Mouse (Mus musculus) forebrain, embryonic 12.5 days (tissue): ENCODE data around the gene Foxp1. TPM values are rescaled to one million over a fixed set of nuclear protein-coding genes. Genes with fewer than 3 reads are reported as not detected.

ENCODE experiments used
- ATAC-seq: fragments of 200-750 bp; cut with Nextera tagmentation; 2 replicates; pipeline ENCODE4 v1.8.0; 2017; ENCODE audit warnings: moderate TSS enrichment; ENCODE audit not compliant: low FRiP score
- H3K27ac ChIP-seq: fragments of 300-500 bp; sonication (generic); 2 replicates; pipeline ENCODE4 v1.5.1; 2016; ENCODE audit warnings: mild to moderate bottlenecking
- H3K27me3 ChIP-seq: fragments of 300-500 bp; sonication (generic); 2 replicates; pipeline ENCODE4 v1.6.1; 2016; ENCODE audit warnings: mild to moderate bottlenecking
- H3K36me3 ChIP-seq: fragments of 300-500 bp; sonication (generic); replicated peaks from 2 replicates; pipeline ENCODE4 v1.6.1; 2016; ENCODE audit warnings: mild to moderate bottlenecking
- H3K4me1 ChIP-seq: fragments of 300-500 bp; sonication (generic); 2 replicates; pipeline ENCODE4 v1.6.1; 2016
- H3K4me2 ChIP-seq: fragments of 300-500 bp; sonication (generic); 2 replicates; pipeline ENCODE4 v1.6.1; 2016; ENCODE audit warnings: mild to moderate bottlenecking, moderate library complexity
- H3K4me3 ChIP-seq: fragments of 300-500 bp; sonication (generic); replicated peaks from 2 replicates; pipeline ENCODE4 v1.5.1; 2016; ENCODE audit warnings: mild to moderate bottlenecking
- H3K9ac ChIP-seq: fragments of 300-500 bp; sonication (generic); 2 replicates; pipeline ENCODE4 v1.6.1; 2016; ENCODE audit warnings: mild to moderate bottlenecking
- H3K9me3 ChIP-seq: fragments of 300-500 bp; sonication (generic); 2 replicates; pipeline ENCODE4 v1.6.1; 2016
- WGBS: fragments of 180-500 bp; shearing (Covaris S2); methylation state at CpG from one replicate; pipeline ENCODE4 v1.1.7; 2016; 5-methylcytosine and 5-hydroxymethylcytosine counted together
- polyA plus RNA-seq: library from polyadenylated mRNA; unstranded; fragments of >200 nt; fragmentation: Nextera tagmentation; extraction: Ambion mirVana; gene quantifications from 2 replicates; pipeline ENCODE4 v1.2.1, GENCODE M21; 2016

Gene Foxp1
- polyA plus RNA-seq, 1 experiment from 2014 or later = 77.3 TPM

GRCm38 (mm10) chr6:99300235-99300634, 222.3 kb downstream of the Foxp1 start:
- WGBS = 93% methylated on average over 6 of the region's 6 CpGs
- Histone ChIP-seq H3K4me2 (no peak overlapping the region), H3K9ac (no peak overlapping the region)

GRCm38 (mm10) chr6:99299196-99299595, 223.3 kb downstream of the Foxp1 start:
- H3K36me3 ChIP-seq = no peaks in the 10 kb centered on the region
- 73% methylated on average over 14 of the region's 14 CpGs for WGBS
- ATAC-seq = no peak
- no peak overlapping the region for H3K4me2 ChIP-seq
- H3K4me1 ChIP-seq = no peaks in the 10 kb centered on the region
- H3K9me3 ChIP-seq = no peaks in the 10 kb centered on the region
- no peaks in the 10 kb centered on the region for H3K27me3 ChIP-seq
- H3K4me3 ChIP-seq = no peak overlapping the region
- no peak overlapping the region for H3K9ac ChIP-seq
- no peak overlapping the region for H3K27ac ChIP-seq

More at GRCm38 (mm10) chr6:99300235-99300634, 222.3 kb downstream of the Foxp1 start:
- Histone ChIP-seq H3K4me1 (no peaks in the 10 kb centered on the region), H3K36me3 (no peaks in the 10 kb centered on the region), H3K9me3 (no peaks in the 10 kb centered on the region), H3K4me3 (no peak overlapping the region), H3K27me3 (no peaks in the 10 kb centered on the region), H3K27ac (no peak overlapping the region)
- ATAC-seq = no peak

- no peak for ATAC-seq
- Histone ChIP-seq H3K27ac (no peak overlapping the region), H3K4me1 (no peaks in the 10 kb centered on the region), H3K36me3 (no peaks in the 10 kb centered on the region), H3K4me3 (no peak overlapping the region), H3K4me2 (no peak overlapping the region), H3K27me3 (no peaks in the 10 kb centered on the region), H3K9me3 (no peaks in the 10 kb centered on the region), H3K9ac (no peak overlapping the region)
- WGBS = 93% methylated on average over 5 of the region's 5 CpGs
These were observed 225.0 kb downstream of the Foxp1 start for GRCm38 (mm10) chr6:99297535-99297934.

- no peaks in the 10 kb centered on the region for H3K9me3 ChIP-seq
- no peak overlapping the region for H3K9ac ChIP-seq
- H3K36me3 ChIP-seq = no peaks in the 10 kb centered on the region
- no peak overlapping the region for H3K4me3 ChIP-seq
- no peaks in the 10 kb centered on the region for H3K27me3 ChIP-seq
- 90% methylated on average over 8 of the region's 8 CpGs for WGBS
- ATAC-seq = no peak
- H3K4me1 ChIP-seq = no peaks in the 10 kb centered on the region
- no peak overlapping the region for H3K4me2 ChIP-seq
- H3K27ac ChIP-seq = no peak overlapping the region
These were observed 227.0 kb downstream of the Foxp1 start for GRCm38 (mm10) chr6:99295495-99295894.

GRCm38 (mm10) chr6:99289220-99289619, 233.3 kb downstream of the Foxp1 start:
- H3K27ac ChIP-seq = no peak overlapping the region
- no peak overlapping the region for H3K9ac ChIP-seq
- no peak for ATAC-seq
- H3K36me3 ChIP-seq = no peaks in the 10 kb centered on the region
- H3K9me3 ChIP-seq = no peaks in the 10 kb centered on the region
- no peaks in the 10 kb centered on the region for H3K27me3 ChIP-seq
- H3K4me2 ChIP-seq = no peak overlapping the region
- no peak overlapping the region for H3K4me3 ChIP-seq
- 68% methylated on average over 4 of the region's 4 CpGs for WGBS
- H3K4me1 ChIP-seq = no peaks in the 10 kb centered on the region; the same call in 1 of the 2 replicates

GRCm38 (mm10) chr6:99285026-99285425, 237.5 kb downstream of the Foxp1 start:
- H3K4me3 ChIP-seq = no peak overlapping the region
- no peaks in the 10 kb centered on the region for H3K36me3 ChIP-seq
- peaks cover 10% of the 10 kb centered on the region; the same call in 1 of the 2 replicates for H3K4me1 ChIP-seq
- H3K4me2 ChIP-seq = no peak overlapping the region
- no peaks in the 10 kb centered on the region for H3K27me3 ChIP-seq
- no peak overlapping the region for H3K9ac ChIP-seq
- 59% methylated on average over 3 of the region's 3 CpGs for WGBS
- ATAC-seq = no peak
- no peaks in the 10 kb centered on the region for H3K9me3 ChIP-seq
- H3K27ac ChIP-seq = no peak overlapping the region

GRCm38 (mm10) chr6:99284019-99284418, 238.5 kb downstream of the Foxp1 start:
- Histone ChIP-seq H3K27ac (no peak overlapping the region), H3K4me3 (no peak overlapping the region), H3K4me2 (no peak overlapping the region), H3K9me3 (no peaks in the 10 kb centered on the region), H3K4me1 (peaks cover 10% of the 10 kb centered on the region; the same call in 1 of the 2 replicates), H3K9ac (no peak overlapping the region), H3K27me3 (no peaks in the 10 kb centered on the region), H3K36me3 (no peaks in the 10 kb centered on the region)
- WGBS = 86% methylated on average over 4 of the region's 4 CpGs
- no peak for ATAC-seq

- no peak overlapping the region for H3K4me3 ChIP-seq
- H3K4me2 ChIP-seq = no peak overlapping the region
- no peak overlapping the region for H3K9ac ChIP-seq
- no peaks in the 10 kb centered on the region for H3K27me3 ChIP-seq
- no peaks in the 10 kb centered on the region for H3K36me3 ChIP-seq
- 69% methylated on average over 15 of the region's 15 CpGs for WGBS
- H3K4me1 ChIP-seq = peaks cover 10% of the 10 kb centered on the region; the same call in 1 of the 2 replicates
- H3K27ac ChIP-seq = no peak overlapping the region
- no peaks in the 10 kb centered on the region for H3K9me3 ChIP-seq
- ATAC-seq = no peak
These were observed 239.5 kb downstream of the Foxp1 start for GRCm38 (mm10) chr6:99282866-99283657.

- no peak overlapping the region for H3K27ac ChIP-seq
- no peaks in the 10 kb centered on the region for H3K9me3 ChIP-seq
- no peak for ATAC-seq
- H3K4me3 ChIP-seq = no peak overlapping the region
- H3K36me3 ChIP-seq = no peaks in the 10 kb centered on the region
- no peaks in the 10 kb centered on the region for H3K27me3 ChIP-seq
- WGBS = 93% methylated on average over 9 of the region's 9 CpGs
- H3K4me1 ChIP-seq = peaks cover 11% of the 10 kb centered on the region; the same call in 1 of the 2 replicates
- H3K9ac ChIP-seq = no peak overlapping the region
- no peak overlapping the region for H3K4me2 ChIP-seq
These were observed 241.1 kb downstream of the Foxp1 start for GRCm38 (mm10) chr6:99281433-99281832.

GRCm38 (mm10) chr6:99280619-99281018, 241.9 kb downstream of the Foxp1 start:
- Histone ChIP-seq H3K27me3 (no peaks in the 10 kb centered on the region), H3K4me1 (peaks cover 15% of the 10 kb centered on the region; the same call in 1 of the 2 replicates), H3K27ac (no peak overlapping the region), H3K4me3 (no peak overlapping the region), H3K9ac (no peak overlapping the region), H3K4me2 (no peak overlapping the region), H3K36me3 (no peaks in the 10 kb centered on the region), H3K9me3 (no peaks in the 10 kb centered on the region)
- WGBS = 80% methylated on average over 5 of the region's 5 CpGs
- ATAC-seq = no peak

GRCm38 (mm10) chr6:99277251-99277650, 245.3 kb downstream of the Foxp1 start:
- H3K4me3 ChIP-seq = no peak overlapping the region
- H3K4me1 ChIP-seq = peaks cover 5% of the 10 kb centered on the region; the same call in 1 of the 2 replicates
- ATAC-seq = no peak
- H3K27ac ChIP-seq = no peak overlapping the region
- no peak overlapping the region for H3K4me2 ChIP-seq
- 100% methylated on average over 1 of the region's 1 CpGs for WGBS
- H3K9me3 ChIP-seq = no peaks in the 10 kb centered on the region
- no peak overlapping the region for H3K9ac ChIP-seq
- H3K36me3 ChIP-seq = no peaks in the 10 kb centered on the region
- no peaks in the 10 kb centered on the region for H3K27me3 ChIP-seq

GRCm38 (mm10) chr6:99276297-99276653, 246.2 kb downstream of the Foxp1 start:
- no peaks in the 10 kb centered on the region for H3K9me3 ChIP-seq
- no peaks in the 10 kb centered on the region for H3K27me3 ChIP-seq
- no peak for ATAC-seq
- no peaks in the 10 kb centered on the region for H3K36me3 ChIP-seq
- 82% methylated on average over 7 of the region's 7 CpGs for whole genome bisulfite sequencing
- no peak overlapping the region for H3K4me3 ChIP-seq
- peaks cover 5% of the 10 kb centered on the region; the same call in 1 of the 2 replicates for H3K4me1 ChIP-seq
- H3K9ac ChIP-seq = no peak overlapping the region
- no peak overlapping the region for H3K27ac ChIP-seq
- no peak overlapping the region for H3K4me2 ChIP-seq
